Mouse (Mus musculus): ENCODE results near the gene Rnf222. TPM values are rescaled to one million over a fixed set of nuclear protein-coding genes. Genes with fewer than 3 reads are reported as not detected.

The Rnf222 gene
- total and polyA plus RNA-seq, 3 experiments, result not detected

DNA sequence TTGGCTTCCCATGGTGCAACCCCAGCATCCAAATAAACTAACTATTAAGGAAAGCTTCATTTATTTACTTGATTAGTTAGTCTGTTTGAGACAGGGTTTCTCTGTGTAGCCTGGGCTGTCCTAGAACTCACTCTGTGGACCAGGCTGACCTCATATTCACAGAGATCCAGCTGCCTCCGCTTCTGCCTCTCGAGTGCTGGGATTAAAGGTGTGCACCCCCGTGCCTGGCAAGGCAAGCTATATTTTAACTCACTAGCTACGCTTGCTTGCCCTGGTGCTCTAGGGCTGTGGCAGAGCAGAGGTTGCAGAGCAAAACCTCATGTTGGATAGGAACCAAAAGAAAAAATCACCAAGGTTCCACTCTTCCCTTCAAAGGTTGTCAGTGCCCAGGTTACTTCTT, 52.2 kb downstream of the Rnf222 start (continued):
- no peak for TF ChIP-seq ZC3H11A (IDR thresholded peaks at IDR 0.05; ENCODE audit: low read depth, low read length)
- no peak for TF ChIP-seq JUND (conservative IDR thresholded peaks at IDR 0.05; ENCODE audit: low read depth, low read length)
- TF ChIP-seq MAZ (IDR thresholded peaks at IDR 0.05; ENCODE audit: low read depth, low read length), result no peak
- TF ChIP-seq MAFK (IDR thresholded peaks at IDR 0.05; ENCODE audit: insufficient replicate concordance, low read length), result no peak

DNA sequence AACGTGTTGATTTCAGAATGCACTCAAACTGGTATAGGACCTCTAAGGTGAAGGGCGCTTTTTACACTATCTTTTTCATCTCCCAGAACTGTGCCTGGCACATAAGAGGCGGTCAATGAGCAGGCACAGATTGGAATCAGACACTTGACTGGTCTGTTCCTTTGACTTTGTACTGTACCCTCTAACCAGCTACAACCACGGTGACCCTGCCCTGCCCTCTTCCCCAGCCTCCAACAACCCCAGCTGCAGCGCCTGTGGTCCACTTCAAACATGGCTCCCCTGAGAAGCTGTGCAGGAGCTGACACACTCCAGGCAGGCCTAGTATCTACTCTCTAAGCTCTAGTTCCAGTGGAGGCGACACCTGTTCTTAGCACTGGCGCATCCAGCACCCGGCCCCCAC, 54.4 kb downstream of the Rnf222 start:
- H3K36me3 ChIP-seq (replicated peaks in 1 of 2; ENCODE audit: control insufficient read depth in 1 of 2, insufficient read depth in 1 of 2, low read length in 1 of 2), result peaks cover 0 to 28% of the 10 kb centered on the region in 2 experiments
- no peak overlapping the region for H3K4me2 ChIP-seq (ENCODE audit: insufficient read depth, low read depth, poor library complexity, severe bottlenecking)
- H3K4me3 ChIP-seq (replicated peaks in 1 of 3; ENCODE audit: low read depth in 2 of 3, low read length in 2 of 3, poor library complexity in 1 of 3), result no peak overlapping the region
- H3K79me2 ChIP-seq (replicated peaks; ENCODE audit: control insufficient read depth, extremely low read depth, insufficient read depth, poor library complexity, severe bottlenecking), result no peaks in the 10 kb centered on the region
- no peaks in the 10 kb centered on the region for H3K27me3 ChIP-seq (replicated peaks)
- DNase-seq (ENCODE audit: extremely low read depth), result no peak
- in situ Hi-C loops (cut with MboI; ENCODE audit: low pct_ligation_motif_present, low pct_unique_long_range_greater_than_20kb, low sequenced_read_pairs) (no loop called here), dilution Hi-C loops (cut with MboI; ENCODE audit: extremely low pct_ligation_motif_present, extremely low pct_unique_long_range_greater_than_20kb, low sequenced_read_pairs) (no loop called here)
- H3K27ac ChIP-seq (ENCODE audit: insufficient read depth, low read depth), result no peak overlapping the region
- H3K9ac ChIP-seq (ENCODE audit: insufficient read depth, low read depth), result no peak overlapping the region
- no peaks in the 10 kb centered on the region for H3K9me3 ChIP-seq (replicated peaks; ENCODE audit: low read length)
- no peak for TF ChIP-seq HCFC1 (IDR thresholded peaks at IDR 0.05; ENCODE audit: low read depth, low read length)
- TF ChIP-seq TBP (conservative IDR thresholded peaks at IDR 0.05; ENCODE audit: low read depth, low read length), result no peak
- TF ChIP-seq NELFE (IDR thresholded peaks at IDR 0.05; ENCODE audit: low read depth, low read length), result no peak
- no peak for TF ChIP-seq IRF4 (IDR thresholded peaks at IDR 0.05; ENCODE audit: low read depth, low read length)
- no peak for TF ChIP-seq ETS1 (conservative IDR thresholded peaks at IDR 0.05; ENCODE audit: low read depth, low read length)
- no peak for TF ChIP-seq MEF2A (IDR thresholded peaks at IDR 0.05; ENCODE audit: borderline replicate concordance, low read depth, low read length)
- no peak for TF ChIP-seq MXI1 (IDR thresholded peaks at IDR 0.05; ENCODE audit: low read depth, low read length)
- no peak for TF ChIP-seq SIN3A (IDR thresholded peaks at IDR 0.05; ENCODE audit: low read length)
- no peak for TF ChIP-seq POLR2A (IDR thresholded peaks at IDR 0.05; ENCODE audit: low read depth, low read length)
- no peak for TF ChIP-seq USF2 (conservative IDR thresholded peaks at IDR 0.05; ENCODE audit: low read depth, low read length)
- no peak for TF ChIP-seq PAX5 (IDR thresholded peaks at IDR 0.05; ENCODE audit: low read length)
- TF ChIP-seq ZKSCAN1 (IDR thresholded peaks at IDR 0.05; ENCODE audit: borderline replicate concordance, low read depth, low read length), result no peak
- TF ChIP-seq TCF12 (IDR thresholded peaks at IDR 0.05; ENCODE audit: low read depth, low read length), result no peak
- no peak for TF ChIP-seq EP300 (IDR thresholded peaks at IDR 0.05; ENCODE audit: low read length)
- H3K4me1 ChIP-seq (ENCODE audit: control insufficient read depth in 1 of 2, insufficient read depth in 2 of 2), result peaks cover 0 to 19% of the 10 kb centered on the region in 2 experiments; a peak in 2 of 4 replicates

DNA sequence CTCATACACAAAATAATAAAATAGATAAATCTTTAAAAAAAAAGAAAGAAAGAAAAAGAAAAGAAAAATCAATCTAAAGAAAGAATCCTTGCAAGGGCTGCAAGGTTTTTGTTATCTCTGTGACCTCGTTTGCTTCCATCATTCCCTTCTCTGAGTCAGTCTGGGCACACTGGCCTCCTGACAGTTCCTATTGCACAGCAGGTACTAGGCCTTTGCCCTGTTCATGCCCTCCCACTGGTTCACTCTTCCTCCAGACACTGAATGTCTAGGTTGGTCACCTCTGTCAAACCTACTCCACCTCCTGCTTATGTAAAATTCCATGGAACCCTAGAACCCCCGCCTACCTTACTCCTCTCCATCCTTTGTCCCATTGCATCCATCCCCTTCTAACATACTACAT, 56.9 kb downstream of the Rnf222 start:
- Histone ChIP-seq H3K36me3 (replicated peaks in 1 of 2; ENCODE audit: control insufficient read depth in 1 of 2, insufficient read depth in 1 of 2, low read length in 1 of 2) (peaks cover 0 to 28% of the 10 kb centered on the region in 2 experiments), H3K4me2 (ENCODE audit: insufficient read depth, low read depth, poor library complexity, severe bottlenecking) (no peak overlapping the region), H3K27ac (ENCODE audit: insufficient read depth, low read depth) (no peak overlapping the region), H3K27me3 (replicated peaks) (no peaks in the 10 kb centered on the region), H3K4me3 (replicated peaks in 1 of 3; ENCODE audit: low read depth in 2 of 3, low read length in 2 of 3, poor library complexity in 1 of 3) (no peak overlapping the region), H3K4me1 (ENCODE audit: control insufficient read depth in 1 of 2, insufficient read depth in 2 of 2) (peaks cover 0 to 11% of the 10 kb centered on the region in 2 experiments; a peak in 2 of 4 replicates), H3K9ac (ENCODE audit: insufficient read depth, low read depth) (no peak overlapping the region), H3K9me3 (replicated peaks; ENCODE audit: low read length) (no peaks in the 10 kb centered on the region), H3K79me2 (replicated peaks; ENCODE audit: control insufficient read depth, extremely low read depth, insufficient read depth, poor library complexity, severe bottlenecking) (no peaks in the 10 kb centered on the region)
- no peak for DNase-seq (ENCODE audit: extremely low read depth)
- dilution Hi-C loops (cut with MboI; ENCODE audit: extremely low pct_ligation_motif_present, extremely low pct_unique_long_range_greater_than_20kb, low sequenced_read_pairs), result no loop called here
- no peak for TF ChIP-seq NRF1 (IDR thresholded peaks at IDR 0.05; ENCODE audit: low read depth, low read length)
- TF ChIP-seq USF2 (conservative IDR thresholded peaks at IDR 0.05; ENCODE audit: low read depth, low read length), result no peak
- no peak for TF ChIP-seq NELFE (IDR thresholded peaks at IDR 0.05; ENCODE audit: low read depth, low read length)
- no peak for TF ChIP-seq MAFK (IDR thresholded peaks at IDR 0.05; ENCODE audit: insufficient replicate concordance, low read length)
- TF ChIP-seq POLR2A (IDR thresholded peaks at IDR 0.05; ENCODE audit: low read depth, low read length), result no peak
- TF ChIP-seq ZMIZ1 (IDR thresholded peaks at IDR 0.05; ENCODE audit: low read depth, low read length), result no peak
- no peak for TF ChIP-seq ETS1 (conservative IDR thresholded peaks at IDR 0.05; ENCODE audit: low read depth, low read length)
- no peak for TF ChIP-seq TCF12 (IDR thresholded peaks at IDR 0.05; ENCODE audit: low read depth, low read length)
- TF ChIP-seq EP300 (IDR thresholded peaks at IDR 0.05; ENCODE audit: low read length), result no peak
- no peak for TF ChIP-seq BHLHE40 (IDR thresholded peaks at IDR 0.05; ENCODE audit: low read depth, low read length)
- TF ChIP-seq SIN3A (IDR thresholded peaks at IDR 0.05; ENCODE audit: low read length), result no peak
- TF ChIP-seq PAX5 (IDR thresholded peaks at IDR 0.05; ENCODE audit: low read length), result no peak
- no peak for TF ChIP-seq JUND (conservative IDR thresholded peaks at IDR 0.05; ENCODE audit: low read depth, low read length)
- in situ Hi-C loops (cut with MboI; ENCODE audit: low pct_ligation_motif_present, low pct_unique_long_range_greater_than_20kb, low sequenced_read_pairs), result no loop called here
